8 mouse cellular contexts compared by ENCODE assay signal in genomic region chr9:21803986-21804644, GRCm38 (mm10). TPM values are rescaled to one million over a fixed set of nuclear protein-coding genes. Genes with fewer than 3 reads are reported as not detected.
A peak's percentile ranks its signal among the peaks of the same experiment; 100 is the strongest.
DNase-seq lines count a peak whose midpoint lies in the region; ATAC-seq and TF ChIP-seq lines count a peak whose summit lies in the region.

No protein-coding gene starts in this region.

- peaks cover 39% of the 10 kb centered on the region for H3K36me3 ChIP-seq in heart, embryonic 12.5 days
- H3K36me3 ChIP-seq in kidney, postnatal 0 days (ENCODE audit: insufficient read depth, low read length), result peaks cover 9% of the 10 kb centered on the region; the same call in 1 of the 2 replicates
- H3K36me3 ChIP-seq in liver, embryonic 11.5 days (ENCODE audit: control insufficient read depth, insufficient read depth, low read length), result no peaks in the 10 kb centered on the region; the same call in 1 of the 2 replicates
- peaks cover 16% of the 10 kb centered on the region for H3K36me3 ChIP-seq in stomach, embryonic 14.5 days (ENCODE audit: control insufficient read depth, insufficient read depth, low read length)

- DNase-seq in B cell, adult 2 months, result peak; percentile 83
- peak; percentile 97 for DNase-seq in brain, adult 2 months (ENCODE audit: low read depth, low spot score)
- DNase-seq in kidney, postnatal 0 days (ENCODE audit: low spot score), result peak; percentile 91
- DNase-seq in liver, embryonic 11.5 days (ENCODE audit: low spot score), result peak; percentile 72
- DNase-seq in natural killer cell, adult 2 months (ENCODE audit: low spot score in 2 of 2), result peak; percentile 60 to 72

- H3K27me3 ChIP-seq in heart, embryonic 12.5 days (replicated peaks), result no peaks in the 10 kb centered on the region
- H3K27me3 ChIP-seq in kidney, postnatal 0 days (ENCODE audit: insufficient read depth, low read length), result no peaks in the 10 kb centered on the region
- no peaks in the 10 kb centered on the region for H3K27me3 ChIP-seq in liver, embryonic 11.5 days (replicated peaks; ENCODE audit: control insufficient read depth, insufficient read depth, low read length)
- H3K27me3 ChIP-seq in stomach, embryonic 14.5 days (ENCODE audit: control insufficient read depth, insufficient read depth, low read length), result no peaks in the 10 kb centered on the region

- peak overlapping the region; percentile 59 for H3K4me2 ChIP-seq in heart, embryonic 12.5 days
- no peak overlapping the region for H3K4me2 ChIP-seq in kidney, postnatal 0 days (ENCODE audit: low read length)
- no peak overlapping the region for H3K4me2 ChIP-seq in liver, embryonic 11.5 days
- H3K4me2 ChIP-seq in stomach, embryonic 14.5 days (replicated peaks; ENCODE audit: low read depth, low read length), result 0 out of 2 replicates have a peak overlapping the region, but pooled peaks have one; percentile 18

- 28% methylated on average over 13 of the region's 13 CpGs for WGBS in heart, embryonic 12.5 days
- 43% methylated on average over 13 of the region's 13 CpGs for WGBS in kidney, postnatal 0 days
- 47% methylated on average over 13 of the region's 13 CpGs for WGBS in liver, embryonic 11.5 days
- WGBS in stomach, embryonic 14.5 days, result 34% methylated on average over 13 of the region's 13 CpGs

- TF ChIP-seq CTCF in kidney, postnatal 0 days (IDR thresholded peaks at IDR 0.05; ENCODE audit: low read depth), result peak; percentile 90

- H3K4me1 ChIP-seq in heart, embryonic 12.5 days (replicated peaks), result peaks cover 8% of the 10 kb centered on the region
- H3K4me1 ChIP-seq in kidney, postnatal 0 days (replicated peaks; ENCODE audit: insufficient read depth, low read length), result 0 out of 2 replicates have a peak, but pooled peaks cover 3% of the 10 kb centered on the region
- H3K4me1 ChIP-seq in liver, embryonic 11.5 days (replicated peaks; ENCODE audit: control insufficient read depth, insufficient read depth, low read length), result no peaks in the 10 kb centered on the region; the same call in none of the 2 replicates
- H3K4me1 ChIP-seq in stomach, embryonic 14.5 days (ENCODE audit: control insufficient read depth, insufficient read depth, low read length), result 0 out of 2 replicates have a peak, but pooled peaks cover 4% of the 10 kb centered on the region

- peak overlapping the region; percentile 67 for H3K27ac ChIP-seq in heart, embryonic 12.5 days (ENCODE audit: poor library complexity, severe bottlenecking)
- no peak overlapping the region for H3K27ac ChIP-seq in kidney, postnatal 0 days
- no peak overlapping the region for H3K27ac ChIP-seq in liver, embryonic 11.5 days (ENCODE audit: low read depth, low read length)
- H3K27ac ChIP-seq in stomach, embryonic 14.5 days (ENCODE audit: low read length), result peak overlapping the region; percentile 61

- ATAC-seq in erythroblast, adult 5-6 weeks (replicated peaks; ENCODE audit: low FRiP score, poor library complexity, severe bottlenecking), result peak; percentile 73
- ATAC-seq in heart, embryonic 12.5 days (ENCODE audit: insufficient number of reproducible peaks, low FRiP score), result peak; percentile 78
- ATAC-seq in kidney, postnatal 0 days (replicated peaks; ENCODE audit: low FRiP score, low read depth), result peak; percentile 89
- peak; percentile 76 for ATAC-seq in liver, embryonic 11.5 days (replicated peaks; ENCODE audit: low FRiP score)
- ATAC-seq in stomach, embryonic 14.5 days (ENCODE audit: insufficient number of reproducible peaks, insufficient read depth, low FRiP score, low read depth), result peak; percentile 87

- H3K9me3 ChIP-seq in heart, embryonic 12.5 days (replicated peaks), result no peaks in the 10 kb centered on the region
- no peaks in the 10 kb centered on the region for H3K9me3 ChIP-seq in kidney, postnatal 0 days (replicated peaks; ENCODE audit: low read length)
- no peaks in the 10 kb centered on the region for H3K9me3 ChIP-seq in liver, embryonic 11.5 days (ENCODE audit: control insufficient read depth, low read length)
- no peaks in the 10 kb centered on the region for H3K9me3 ChIP-seq in stomach, embryonic 14.5 days (ENCODE audit: control insufficient read depth, low read depth, low read length)

- peak overlapping the region; percentile 28 for H3K4me3 ChIP-seq in heart, embryonic 12.5 days
- no peak overlapping the region for H3K4me3 ChIP-seq in kidney, postnatal 0 days (replicated peaks; ENCODE audit: low read depth, low read length)
- no peak overlapping the region for H3K4me3 ChIP-seq in liver, embryonic 11.5 days (ENCODE audit: low read depth, low read length)
- no peak overlapping the region for H3K4me3 ChIP-seq in stomach, embryonic 14.5 days (ENCODE audit: low read depth, low read length)

- H3K9ac ChIP-seq in heart, embryonic 12.5 days, result peak overlapping the region; percentile 18; the same call in 1 of the 2 replicates
- no peak overlapping the region for H3K9ac ChIP-seq in kidney, postnatal 0 days (ENCODE audit: low read depth, low read length)
- no peak overlapping the region for H3K9ac ChIP-seq in liver, embryonic 11.5 days (ENCODE audit: low read depth, low read length)
- no peak overlapping the region for H3K9ac ChIP-seq in stomach, embryonic 14.5 days (replicated peaks; ENCODE audit: low read depth, low read length)

RNA-seq across cellular contexts. Expression of gene Kank2, which starts 5.6 kb away (rescaled TPM):
- 1.2 TPM in 1 of 2 replicates, not detected in the other for total RNA-seq in erythroblast, adult 5-6 weeks (2015; ENCODE audit: low replicate concordance)
- total RNA-seq in erythroblast, adult 5-6 weeks (2017; ENCODE audit: low replicate concordance), result 0.09 TPM in 1 of 2 replicates, not detected in the other
- 18.9 and 19.9 TPM in 2 replicates for polyA plus RNA-seq in heart, embryonic 12.5 days (2016; fragmentation: Nextera tagmentation; extraction: Ambion mirVana)
- polyA plus RNA-seq in kidney, postnatal 0 days (2015; fragmentation: Nextera tagmentation; extraction: Ambion mirVana), result 10.1 and 10.3 TPM in 2 replicates
- polyA plus RNA-seq in liver, embryonic 11.5 days (2014; fragmentation: Nextera tagmentation; extraction: Ambion mirVana), result 4.7 and 6.7 TPM in 2 replicates
- polyA plus RNA-seq in stomach, embryonic 14.5 days (2014; fragmentation: Nextera tagmentation; extraction: Ambion mirVana), result 10.3 and 10.4 TPM in 2 replicates

RNA-seq across cellular contexts. Expression of gene Angptl8, which starts 31.2 kb away (rescaled TPM):
- 1.3 TPM in 1 of 2 replicates, not detected in the other for total RNA-seq in erythroblast, adult 5-6 weeks (2015; ENCODE audit: low replicate concordance)
- total RNA-seq in erythroblast, adult 5-6 weeks (2017; ENCODE audit: low replicate concordance), result not detected in 2 replicates
- 1.7 and 1.9 TPM in 2 replicates for polyA plus RNA-seq in heart, embryonic 12.5 days (2016; fragmentation: Nextera tagmentation; extraction: Ambion mirVana)
- 5.6 and 6.1 TPM in 2 replicates for polyA plus RNA-seq in kidney, postnatal 0 days (2015; fragmentation: Nextera tagmentation; extraction: Ambion mirVana)
- polyA plus RNA-seq in liver, embryonic 11.5 days (2014; fragmentation: Nextera tagmentation; extraction: Ambion mirVana), result 16.1 and 17.4 TPM in 2 replicates
- 2.8 and 2.9 TPM in 2 replicates for polyA plus RNA-seq in stomach, embryonic 14.5 days (2014; fragmentation: Nextera tagmentation; extraction: Ambion mirVana)

RNA-seq across cellular contexts. Expression of gene Spc24, which starts 44.0 kb away (rescaled TPM):
- 28.0 and 63.8 TPM in 2 replicates for total RNA-seq in erythroblast, adult 5-6 weeks (2015; ENCODE audit: low replicate concordance)
- total RNA-seq in erythroblast, adult 5-6 weeks (2017; ENCODE audit: low replicate concordance), result 23.6 and 31.9 TPM in 2 replicates
- polyA plus RNA-seq in heart, embryonic 12.5 days (2016; fragmentation: Nextera tagmentation; extraction: Ambion mirVana), result 84.5 and 86.8 TPM in 2 replicates
- 55.1 and 61.1 TPM in 2 replicates for polyA plus RNA-seq in kidney, postnatal 0 days (2015; fragmentation: Nextera tagmentation; extraction: Ambion mirVana)
- polyA plus RNA-seq in liver, embryonic 11.5 days (2014; fragmentation: Nextera tagmentation; extraction: Ambion mirVana), result 151 and 170 TPM in 2 replicates
- polyA plus RNA-seq in stomach, embryonic 14.5 days (2014; fragmentation: Nextera tagmentation; extraction: Ambion mirVana), result 111 and 120 TPM in 2 replicates

RNA-seq across cellular contexts. Expression of gene Dock6, which starts 48.3 kb away (rescaled TPM):
- not detected in 2 replicates for total RNA-seq in erythroblast, adult 5-6 weeks (2015; ENCODE audit: low replicate concordance)
- total RNA-seq in erythroblast, adult 5-6 weeks (2017; ENCODE audit: low replicate concordance), result not detected in 2 replicates
- 52.3 and 59.0 TPM in 2 replicates for polyA plus RNA-seq in heart, embryonic 12.5 days (2016; fragmentation: Nextera tagmentation; extraction: Ambion mirVana)
- 28.3 and 28.7 TPM in 2 replicates for polyA plus RNA-seq in kidney, postnatal 0 days (2015; fragmentation: Nextera tagmentation; extraction: Ambion mirVana)
- polyA plus RNA-seq in liver, embryonic 11.5 days (2014; fragmentation: Nextera tagmentation; extraction: Ambion mirVana), result 14.9 and 21.6 TPM in 2 replicates
- polyA plus RNA-seq in stomach, embryonic 14.5 days (2014; fragmentation: Nextera tagmentation; extraction: Ambion mirVana), result 39.8 and 45.1 TPM in 2 replicates

Comparison
In these comparisons a context has a peak if more than half of its experiments do, and no peak if none do; other contexts are left out.
1. H3K27ac ChIP-seq: peak in heart, embryonic 12.5 days (single experiment) and stomach, embryonic 14.5 days (single experiment); none in kidney, postnatal 0 days (single experiment) and liver, embryonic 11.5 days (single experiment).
2. H3K4me2 ChIP-seq: peak in heart, embryonic 12.5 days (single experiment) and stomach, embryonic 14.5 days (single experiment); none in kidney, postnatal 0 days (single experiment) and liver, embryonic 11.5 days (single experiment).
3. Peak in every context shown above with its lines, with median percentiles within 50 percentile points of each other: DNase-seq and ATAC-seq.